Mouse (Mus musculus) stomach, embryonic 16.5 days (tissue): ENCODE results near the gene Sytl4. TPM values are rescaled to one million over a fixed set of nuclear protein-coding genes. Genes with fewer than 3 reads are reported as not detected.
A peak's percentile ranks its signal among the peaks of the same experiment; 100 is the strongest.

Experiments used
- ATAC-seq: fragments of 200-750 bp; cut with Nextera tagmentation; 2 replicates; pipeline ENCODE4 v1.8.0; 2017; ENCODE audit warnings: moderate number of reproducible peaks, moderate TSS enrichment; ENCODE audit not compliant: insufficient read depth, low FRiP score
- H3K27ac ChIP-seq: fragments of 300-500 bp; sonication (generic); 2 replicates; pipeline ENCODE4 v1.5.1; 2014; ENCODE audit warnings: low read length
- H3K27me3 ChIP-seq: fragments of 300-500 bp; sonication (generic); 2 replicates; pipeline ENCODE4 v1.6.1; 2014; ENCODE audit warnings: low read length, control low read depth, mixed read lengths; ENCODE audit not compliant: control insufficient read depth, insufficient read depth
- H3K36me3 ChIP-seq: fragments of 300-500 bp; sonication (generic); 2 replicates; pipeline ENCODE4 v1.6.1; 2014; ENCODE audit warnings: low read length; ENCODE audit not compliant: control insufficient read depth, insufficient read depth
- H3K4me1 ChIP-seq: fragments of 300-500 bp; sonication (generic); 2 replicates; pipeline ENCODE4 v1.6.1; 2014; ENCODE audit warnings: low read length, control low read depth, mixed read lengths; ENCODE audit not compliant: control insufficient read depth, insufficient read depth
- H3K4me2 ChIP-seq: fragments of 300-500 bp; sonication (generic); 2 replicates; pipeline ENCODE4 v1.6.1; 2014; ENCODE audit warnings: low read depth, low read length, mixed read lengths
- H3K4me3 ChIP-seq: fragments of 300-500 bp; sonication (generic); replicated peaks from 2 replicates; pipeline ENCODE4 v1.5.1; 2014; ENCODE audit warnings: mild to moderate bottlenecking, low read length
- H3K9ac ChIP-seq: fragments of 300-500 bp; sonication (generic); 2 replicates; pipeline ENCODE4 v1.6.1; 2014; ENCODE audit warnings: low read length
- H3K9me3 ChIP-seq: fragments of 300-500 bp; sonication (generic); replicated peaks from 2 replicates; pipeline ENCODE4 v1.6.1; 2016; ENCODE audit warnings: low read length, control low read depth; ENCODE audit not compliant: control insufficient read depth
- WGBS: fragments of 180-500 bp; shearing (Covaris S2); extraction: QIAGEN DNeasy Blood & Tissue Kit; methylation state at CpG from one replicate; pipeline ENCODE4 v1.1.7; 2014; 5-methylcytosine and 5-hydroxymethylcytosine counted together
- polyA plus RNA-seq: library from polyadenylated mRNA; unstranded; fragments of >200 nt; fragmentation: Nextera tagmentation; extraction: Ambion mirVana; gene quantifications from 2 replicates; pipeline ENCODE4 v1.2.1, GENCODE M21; 2015

Gene Sytl4
- 6.2 and 6.7 TPM in 2 replicates for polyA plus RNA-seq

- no peaks in the 10 kb centered on the region for H3K9me3 ChIP-seq
- H3K4me3 ChIP-seq = peak within 1 kb of the TSS; percentile 56
- no peaks in the 10 kb centered on the region; the same call in 1 of the 2 replicates for H3K27me3 ChIP-seq
- no peaks in the 10 kb centered on the region for H3K4me1 ChIP-seq
- peak; percentile 75; the same call in 1 of the 2 replicates for ATAC-seq
- peak within 1 kb of the TSS; percentile 61 for H3K4me2 ChIP-seq
- peak within 1 kb of the TSS; percentile 69 for H3K9ac ChIP-seq
- no peak within 1 kb of the TSS for H3K27ac ChIP-seq
- 15% methylated on average over 29 of the region's 29 CpGs for WGBS
- no peaks in the 10 kb centered on the region for H3K36me3 ChIP-seq
These were observed at the start of gene Sytl4 for GRCm38 (mm10) chrX:133981231-133982002. Gene Sytl4, minus strand, starts transcription at chrX:133981812.

- Histone ChIP-seq H3K27ac (no peak overlapping the region), H3K36me3 (no peaks in the 10 kb centered on the region), H3K9ac (no peak overlapping the region), H3K9me3 (no peaks in the 10 kb centered on the region), H3K4me2 (no peak overlapping the region), H3K27me3 (no peaks in the 10 kb centered on the region; the same call in 1 of the 2 replicates), H3K4me3 (no peak overlapping the region), H3K4me1 (no peaks in the 10 kb centered on the region)
- no peak for ATAC-seq
- 38% methylated on average over 5 of the region's 5 CpGs for WGBS
These were observed 39.1 kb upstream of the Sytl4 start for GRCm38 (mm10) chrX:134020664-134021063.

DNA sequence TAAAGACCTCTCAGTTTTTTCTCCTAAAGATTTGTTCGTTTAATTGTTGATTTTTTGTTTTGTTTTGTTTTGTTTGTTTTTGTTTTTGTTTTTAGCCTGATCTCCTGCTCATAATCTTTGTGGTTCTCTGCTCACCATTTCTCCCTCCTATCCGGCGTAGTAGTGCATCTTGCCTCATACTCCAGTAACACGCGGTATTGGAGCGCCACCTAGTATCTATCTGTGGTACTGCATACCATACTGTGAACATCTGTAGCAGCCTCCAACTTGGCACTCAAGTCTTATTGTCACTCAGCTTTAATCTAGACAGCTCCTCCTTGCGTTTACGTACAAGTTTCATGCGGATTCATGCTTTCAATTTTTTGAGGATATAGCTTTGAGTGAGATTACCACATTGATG is 37.4 kb upstream of the Sytl4 start:
- H3K4me2 ChIP-seq = no peak overlapping the region
- no peak overlapping the region for H3K27ac ChIP-seq
- 14% methylated on average over 9 of the region's 9 CpGs for WGBS
- no peak overlapping the region for H3K9ac ChIP-seq
- no peaks in the 10 kb centered on the region for H3K4me1 ChIP-seq
- H3K36me3 ChIP-seq = no peaks in the 10 kb centered on the region
- no peak overlapping the region for H3K4me3 ChIP-seq
- H3K27me3 ChIP-seq = no peaks in the 10 kb centered on the region; the same call in 1 of the 2 replicates
- no peaks in the 10 kb centered on the region for H3K9me3 ChIP-seq
- ATAC-seq = no peak

- Histone ChIP-seq H3K9ac (no peak overlapping the region), H3K27ac (no peak overlapping the region), H3K4me3 (no peak overlapping the region), H3K4me1 (no peaks in the 10 kb centered on the region), H3K4me2 (no peak overlapping the region), H3K27me3 (no peaks in the 10 kb centered on the region), H3K9me3 (no peaks in the 10 kb centered on the region), H3K36me3 (no peaks in the 10 kb centered on the region)
- ATAC-seq = no peak
- WGBS = 60% methylated on average over 3 of the region's 3 CpGs
These were observed 14.3 kb upstream of the Sytl4 start for GRCm38 (mm10) chrX:133995866-133996265.

- Histone ChIP-seq H3K36me3 (no peaks in the 10 kb centered on the region), H3K4me1 (no peaks in the 10 kb centered on the region), H3K9ac (no peak overlapping the region), H3K27me3 (no peaks in the 10 kb centered on the region; the same call in 1 of the 2 replicates), H3K27ac (no peak overlapping the region), H3K9me3 (no peaks in the 10 kb centered on the region), H3K4me2 (no peak overlapping the region), H3K4me3 (no peak overlapping the region)
- WGBS = 67% methylated on average over 2 of the region's 2 CpGs
- no peak for ATAC-seq
These were observed 17.0 kb downstream of the Sytl4 start for GRCm38 (mm10) chrX:133964615-133965014.

- WGBS = 58% methylated on average over 2 of the region's 2 CpGs
- no peak for ATAC-seq
- H3K27ac ChIP-seq = no peak overlapping the region
- H3K36me3 ChIP-seq = no peaks in the 10 kb centered on the region
- no peak overlapping the region for H3K4me2 ChIP-seq
- no peak overlapping the region for H3K9ac ChIP-seq
- no peaks in the 10 kb centered on the region; the same call in 1 of the 2 replicates for H3K27me3 ChIP-seq
- no peaks in the 10 kb centered on the region for H3K4me1 ChIP-seq
- H3K4me3 ChIP-seq = no peak overlapping the region
- no peaks in the 10 kb centered on the region for H3K9me3 ChIP-seq
These were observed 21.0 kb downstream of the Sytl4 start for GRCm38 (mm10) chrX:133960617-133961016.

DNA sequence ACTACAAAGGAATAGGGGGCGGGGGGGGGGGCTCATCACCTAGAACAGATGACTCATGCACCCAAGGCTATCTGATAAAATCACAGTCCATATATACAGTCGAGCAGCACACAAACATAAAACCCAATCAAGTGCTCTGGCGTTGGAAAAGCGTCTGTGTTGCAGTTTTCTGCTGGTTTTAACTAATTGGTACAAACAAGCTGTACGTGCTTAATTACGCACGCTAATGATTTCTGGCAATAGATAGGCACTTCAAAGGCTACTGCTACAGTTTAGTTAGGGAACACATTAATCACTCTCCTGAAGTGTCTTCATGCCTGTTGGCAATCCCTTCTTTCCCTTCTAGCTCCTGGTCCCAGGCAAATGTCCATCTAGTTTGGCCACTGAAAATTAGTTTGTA is 27.0 kb downstream of the Sytl4 start:
- Histone ChIP-seq H3K4me2 (no peak overlapping the region), H3K4me3 (no peak overlapping the region), H3K27me3 (no peaks in the 10 kb centered on the region), H3K36me3 (no peaks in the 10 kb centered on the region), H3K27ac (no peak overlapping the region), H3K4me1 (no peaks in the 10 kb centered on the region), H3K9me3 (no peaks in the 10 kb centered on the region), H3K9ac (no peak overlapping the region)
- ATAC-seq = no peak
- 51% methylated on average over 7 of the region's 7 CpGs for WGBS

DNA sequence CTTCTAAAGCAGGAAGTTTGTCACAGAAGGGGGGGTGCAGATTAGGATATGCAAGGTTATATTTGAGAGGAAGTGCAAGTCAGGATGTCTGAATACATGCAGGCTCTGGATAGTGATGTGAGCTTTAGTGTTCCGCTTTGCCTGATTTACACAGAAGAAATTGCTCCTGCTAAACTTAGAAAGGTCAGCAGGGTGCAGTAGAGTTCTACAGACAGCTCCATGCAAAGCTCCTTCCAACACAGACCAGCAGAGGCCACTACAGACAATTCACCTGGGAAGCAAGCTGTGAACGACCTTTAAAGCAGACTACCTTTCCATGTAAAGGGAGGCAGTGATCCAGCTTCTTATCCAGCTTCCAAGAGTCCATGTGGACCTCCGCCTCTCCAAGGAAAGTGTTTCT is 34.2 kb downstream of the Sytl4 start:
- Histone ChIP-seq H3K9ac (no peak overlapping the region), H3K9me3 (no peaks in the 10 kb centered on the region), H3K4me3 (no peak overlapping the region), H3K36me3 (no peaks in the 10 kb centered on the region), H3K27me3 (no peaks in the 10 kb centered on the region), H3K4me2 (no peak overlapping the region), H3K4me1 (no peaks in the 10 kb centered on the region), H3K27ac (no peak overlapping the region)
- ATAC-seq = no peak
- WGBS = 33% methylated on average over 3 of the region's 3 CpGs

DNA sequence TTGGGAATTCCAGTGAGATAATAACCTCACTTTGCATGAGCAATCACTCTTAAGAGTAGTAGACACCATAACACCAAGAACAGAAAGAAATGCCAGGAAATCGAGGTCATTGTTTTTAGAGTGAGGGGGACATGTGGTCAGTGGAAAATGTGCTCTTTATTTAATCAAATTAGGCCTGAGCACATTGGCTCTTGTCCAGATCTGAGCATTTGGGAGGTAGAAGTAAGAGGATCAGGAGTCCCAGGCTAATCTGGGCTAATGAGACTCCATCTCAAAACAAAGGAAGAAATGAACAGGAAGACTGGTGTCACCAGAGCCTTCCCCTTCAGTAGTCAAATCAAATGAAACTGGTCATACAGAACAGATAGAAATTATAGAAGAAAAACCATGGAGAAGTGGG is 42.1 kb downstream of the Sytl4 start:
- no peak overlapping the region for H3K9ac ChIP-seq
- H3K27me3 ChIP-seq = no peaks in the 10 kb centered on the region; the same call in 1 of the 2 replicates
- H3K27ac ChIP-seq = no peak overlapping the region
- 39% methylated on average over 1 of the region's 1 CpGs for WGBS
- no peak overlapping the region for H3K4me3 ChIP-seq
- no peaks in the 10 kb centered on the region for H3K36me3 ChIP-seq
- no peak overlapping the region for H3K4me2 ChIP-seq
- no peaks in the 10 kb centered on the region for H3K9me3 ChIP-seq
- no peak for ATAC-seq
- no peaks in the 10 kb centered on the region for H3K4me1 ChIP-seq
